Mouse (Mus musculus) liver, adult 2 months (tissue): Measurements from ENCODE around the gene Gpr150.

Experiments
- CTCF ChIP-seq: fragments of 200-500 bp; IDR thresholded peaks from 2 replicates; pipeline ENCODE4 v1.5.1; 2011; ENCODE audit warnings: low read depth, low read length, control low read depth
- POLR2A ChIP-seq: fragments of 200-500 bp; IDR thresholded peaks from 2 replicates; pipeline ENCODE4 v1.6.1; 2011; ENCODE audit warnings: low read length, control low read depth; ENCODE audit not compliant: insufficient read depth; ENCODE audit errors: extremely low read depth

DNA sequence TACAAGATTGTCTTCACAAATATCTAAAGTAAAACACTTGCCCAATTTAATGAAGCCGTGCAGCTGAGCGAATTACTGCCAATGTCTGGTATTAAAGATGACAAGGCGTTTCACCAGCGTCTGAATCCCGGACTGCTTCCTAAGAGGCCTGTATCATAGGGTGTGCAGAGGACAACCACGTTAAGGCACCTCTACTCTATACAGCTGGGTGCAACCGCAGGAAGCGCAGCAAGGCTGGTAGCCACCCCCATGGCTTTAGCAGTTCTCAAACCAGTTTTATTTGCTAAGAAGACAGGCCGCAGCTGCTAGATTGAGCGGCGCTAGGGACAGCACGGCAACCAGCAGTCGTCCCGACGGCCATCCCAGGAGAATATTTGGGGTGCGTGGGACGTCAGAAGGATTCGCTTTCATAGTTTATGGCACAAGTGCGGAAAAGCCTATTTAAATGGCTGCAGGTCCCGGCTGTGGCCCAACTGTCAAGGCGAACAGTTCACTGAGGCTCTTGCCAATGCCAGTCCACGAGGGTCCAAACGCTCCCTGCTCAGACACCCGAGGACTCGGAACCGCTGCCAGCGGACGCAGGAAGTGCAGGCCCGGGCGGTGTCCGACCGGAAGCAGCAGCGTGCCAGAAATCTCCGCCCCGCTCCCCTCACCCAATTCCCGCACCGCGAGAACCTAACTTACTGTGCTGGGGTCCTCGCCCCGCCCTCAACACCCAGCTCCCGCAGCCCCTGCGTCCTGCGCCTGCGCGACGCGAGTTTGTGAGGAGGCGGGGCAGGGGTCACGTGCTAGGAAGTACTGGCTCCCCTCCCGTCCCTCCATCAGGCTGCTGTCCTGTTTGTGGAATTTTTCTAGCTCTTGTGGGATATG is 38.6 kb downstream of the Gpr150 start, which contains the start of gene Rfesd:
- TF ChIP-seq CTCF, result no peak
- TF ChIP-seq POLR2A, result peak; percentile 84
